Mouse (Mus musculus) embryonic fibroblast, embryonic 13.5 days (primary cell): ENCODE data around the gene Mylpf. TPM values are rescaled to one million over a fixed set of nuclear protein-coding genes. Genes with fewer than 3 reads are reported as not detected.

Experiments used
- H3K27ac ChIP-seq: 2 replicates; pipeline ENCODE4 v1.5.1; 2012; ENCODE audit warnings: low read length, control low read depth, inconsistent platforms; ENCODE audit not compliant: insufficient read depth
- H3K4me1 ChIP-seq: 2 replicates; pipeline ENCODE4 v1.6.1; 2011; ENCODE audit warnings: low read length; ENCODE audit not compliant: control insufficient read depth, insufficient read depth
- H3K4me3 ChIP-seq: 2 replicates; pipeline ENCODE4 v1.5.1; 2011; ENCODE audit warnings: mild to moderate bottlenecking, control low read depth, low read length; ENCODE audit not compliant: insufficient read depth
- CTCF ChIP-seq: IDR thresholded peaks from 2 replicates; pipeline ENCODE4 v1.5.1; 2011; ENCODE audit warnings: mild to moderate bottlenecking, control low read depth, low read length, moderate library complexity, borderline replicate concordance; ENCODE audit not compliant: insufficient read depth
- POLR2A ChIP-seq: IDR thresholded peaks from 2 replicates; pipeline ENCODE4 v1.6.1; 2011; ENCODE audit warnings: low read depth, mild to moderate bottlenecking, control low read depth, low read length, moderate library complexity
- polyA plus RNA-seq: library from polyadenylated mRNA; stranded (reverse); fragments of >200 nt; gene quantifications from 2 replicates; pipeline ENCODE4 v1.2.4, GENCODE M21; 2011; ENCODE audit warnings: low read depth; ENCODE audit not compliant: missing spikeins, insufficient read length

Mylpf gene
- polyA plus RNA-seq, 1 experiment, result 1.4 TPM

DNA sequence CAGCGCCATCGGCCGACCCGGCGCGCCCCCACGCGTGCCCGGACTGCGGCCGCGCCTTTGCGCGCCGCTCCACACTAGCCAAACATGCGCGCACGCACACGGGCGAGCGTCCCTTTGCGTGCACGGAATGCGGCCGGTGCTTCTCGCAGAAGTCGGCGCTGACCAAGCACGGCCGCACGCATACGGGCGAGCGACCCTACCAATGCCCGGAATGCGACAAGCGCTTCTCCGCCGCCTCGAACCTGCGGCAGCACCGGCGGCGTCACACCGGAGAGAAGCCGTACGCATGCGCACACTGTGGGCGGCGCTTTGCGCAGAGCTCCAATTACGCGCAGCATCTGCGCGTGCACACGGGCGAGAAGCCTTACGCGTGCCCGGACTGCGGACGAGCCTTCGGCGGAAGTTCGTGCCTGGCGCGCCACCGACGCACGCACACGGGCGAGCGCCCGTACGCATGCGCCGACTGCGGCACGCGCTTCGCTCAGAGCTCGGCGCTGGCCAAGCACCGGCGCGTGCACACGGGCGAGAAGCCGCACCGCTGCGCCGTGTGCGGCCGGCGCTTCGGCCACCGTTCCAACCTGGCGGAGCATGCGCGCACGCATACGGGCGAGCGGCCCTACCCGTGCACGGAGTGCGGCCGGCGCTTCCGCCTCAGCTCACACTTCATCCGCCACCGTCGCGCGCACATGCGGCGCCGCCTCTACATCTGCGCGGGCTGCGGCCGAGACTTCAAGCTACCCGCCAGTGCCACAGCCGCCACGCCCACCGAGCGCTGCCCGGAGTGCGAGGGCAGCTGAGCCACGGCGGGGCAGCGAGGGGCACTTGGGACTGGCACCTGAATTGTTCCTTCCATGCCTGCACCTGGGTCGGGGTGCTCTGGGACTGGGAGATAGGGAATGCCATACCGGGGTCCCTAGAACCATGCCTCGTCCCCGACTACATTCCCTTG is 45.4 kb downstream of the Mylpf start:
- H3K4me1 ChIP-seq, result no peaks in the 10 kb centered on the region
- TF ChIP-seq CTCF (no peak), POLR2A (peak; percentile 34; the same call in 1 of the 2 replicates)
- peak overlapping the region; percentile 36 for H3K4me3 ChIP-seq
- peak overlapping the region; percentile 28; the same call in 1 of the 2 replicates for H3K27ac ChIP-seq

DNA sequence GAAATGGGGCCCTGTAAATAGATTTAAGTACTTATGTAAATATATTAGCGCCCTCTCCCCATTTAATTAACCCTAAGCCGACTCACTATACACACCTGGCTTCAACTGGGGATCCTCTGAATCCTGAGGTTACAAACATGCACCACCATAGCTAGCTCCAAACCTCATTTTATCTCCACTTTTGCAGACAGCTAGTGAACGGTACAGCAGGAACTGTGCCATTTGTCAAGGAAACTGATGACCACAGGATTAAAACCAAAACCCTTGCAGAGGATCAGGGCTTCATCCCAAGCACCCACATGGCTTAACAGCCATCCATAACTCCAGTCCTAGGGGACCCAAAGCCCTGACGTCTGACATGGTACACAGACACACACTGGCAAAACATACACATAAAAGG is 46.3 kb downstream of the Mylpf start:
- Histone ChIP-seq H3K4me1 (no peaks in the 10 kb centered on the region), H3K4me3 (0 out of 2 replicates have a peak overlapping the region, but pooled peaks have one; percentile 36), H3K27ac (0 out of 2 replicates have a peak overlapping the region, but pooled peaks have one; percentile 28)
- TF ChIP-seq CTCF, result no peak
- TF ChIP-seq POLR2A, result peak; percentile 34; the same call in 1 of the 2 replicates

DNA sequence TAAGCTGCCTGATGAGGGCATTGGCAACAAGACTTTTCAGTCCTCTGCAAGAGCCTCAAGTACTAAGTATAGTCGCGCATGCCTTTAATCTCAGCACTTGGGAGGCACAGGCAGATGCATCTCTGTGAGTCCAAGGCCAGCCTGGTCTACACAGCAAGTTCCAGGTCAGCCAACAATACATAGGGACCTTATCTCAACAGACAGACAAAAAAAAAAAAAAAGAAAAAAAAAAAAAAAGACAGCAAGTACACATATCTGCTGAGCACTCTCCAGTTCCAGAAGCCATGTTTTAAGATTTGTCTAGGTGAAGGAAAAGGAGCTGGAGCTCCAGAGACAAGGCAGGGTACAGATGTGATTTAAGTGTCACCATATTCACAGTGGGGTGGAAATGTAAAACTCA is 47.3 kb downstream of the Mylpf start:
- H3K4me1 ChIP-seq, result 0 out of 2 replicates have a peak, but pooled peaks cover under 1% of the 10 kb centered on the region
- TF ChIP-seq POLR2A, result no peak
- no peak for TF ChIP-seq CTCF
- H3K27ac ChIP-seq, result no peak overlapping the region
- H3K4me3 ChIP-seq, result no peak overlapping the region

DNA sequence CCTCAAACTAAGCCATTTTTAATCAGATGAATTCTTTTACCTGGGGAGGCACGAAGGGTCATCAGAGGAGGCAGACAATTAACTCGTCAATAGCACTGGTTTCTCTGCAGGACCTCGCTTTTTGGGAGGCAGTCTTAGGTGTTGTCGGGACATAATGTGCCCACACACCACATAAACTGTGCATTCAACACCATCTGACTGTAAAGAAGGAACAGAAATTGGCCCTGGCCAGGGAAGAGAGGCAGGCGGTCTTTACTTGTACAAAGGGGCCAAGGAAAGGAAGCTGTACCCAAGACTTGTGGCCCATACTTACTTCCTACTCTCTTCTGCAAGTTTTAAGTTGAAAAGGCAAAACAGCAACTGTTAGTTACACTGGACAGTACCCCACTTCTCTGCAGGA is 47.8 kb downstream of the Mylpf start:
- TF ChIP-seq POLR2A (no peak), CTCF (no peak)
- H3K27ac ChIP-seq, result no peak overlapping the region

DNA sequence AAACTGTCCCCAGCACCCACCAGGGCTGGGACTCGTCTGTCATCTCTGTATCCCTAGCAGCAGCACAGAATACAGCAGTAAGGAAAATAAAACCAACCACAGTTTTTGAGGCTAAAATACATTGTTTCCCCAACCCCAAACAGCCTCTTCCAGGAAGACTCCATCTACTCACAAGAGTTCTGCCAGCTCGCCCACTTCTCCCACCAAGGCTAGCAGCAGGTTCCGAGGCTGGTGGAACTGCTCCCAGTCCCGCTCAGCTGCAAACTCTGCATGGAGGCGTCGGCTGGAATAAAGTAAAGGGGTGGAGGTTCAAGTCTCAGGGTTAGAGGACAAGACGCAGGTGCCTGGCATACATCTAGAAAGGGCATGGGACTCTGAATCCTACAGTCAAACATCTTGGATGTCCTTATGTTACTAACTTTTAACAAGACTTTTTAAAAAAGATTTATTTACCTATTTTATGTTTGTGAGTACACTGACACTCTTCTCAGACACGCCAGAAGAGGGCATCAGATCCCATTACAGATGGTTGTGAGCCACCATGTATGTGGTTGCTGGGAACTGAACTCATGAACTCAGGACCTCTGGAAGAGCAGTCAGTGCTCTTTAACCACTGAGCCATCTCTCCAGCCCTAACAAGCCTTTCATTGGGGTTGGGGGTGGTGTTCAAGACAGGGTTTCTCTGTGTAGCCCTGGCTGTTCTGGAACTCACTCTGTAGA is 50.7 kb downstream of the Mylpf start:
- no peak overlapping the region for H3K27ac ChIP-seq
- H3K4me3 ChIP-seq, result peak overlapping the region; percentile 88
- 0 out of 2 replicates have a peak, but pooled peaks cover 2% of the 10 kb centered on the region for H3K4me1 ChIP-seq
- TF ChIP-seq POLR2A (no peak), CTCF (no peak)

More for the DNA sequence above, 47.8 kb downstream of the Mylpf start:
- Histone ChIP-seq H3K4me3 (no peak overlapping the region), H3K4me1 (0 out of 2 replicates have a peak, but pooled peaks cover 2% of the 10 kb centered on the region)

DNA sequence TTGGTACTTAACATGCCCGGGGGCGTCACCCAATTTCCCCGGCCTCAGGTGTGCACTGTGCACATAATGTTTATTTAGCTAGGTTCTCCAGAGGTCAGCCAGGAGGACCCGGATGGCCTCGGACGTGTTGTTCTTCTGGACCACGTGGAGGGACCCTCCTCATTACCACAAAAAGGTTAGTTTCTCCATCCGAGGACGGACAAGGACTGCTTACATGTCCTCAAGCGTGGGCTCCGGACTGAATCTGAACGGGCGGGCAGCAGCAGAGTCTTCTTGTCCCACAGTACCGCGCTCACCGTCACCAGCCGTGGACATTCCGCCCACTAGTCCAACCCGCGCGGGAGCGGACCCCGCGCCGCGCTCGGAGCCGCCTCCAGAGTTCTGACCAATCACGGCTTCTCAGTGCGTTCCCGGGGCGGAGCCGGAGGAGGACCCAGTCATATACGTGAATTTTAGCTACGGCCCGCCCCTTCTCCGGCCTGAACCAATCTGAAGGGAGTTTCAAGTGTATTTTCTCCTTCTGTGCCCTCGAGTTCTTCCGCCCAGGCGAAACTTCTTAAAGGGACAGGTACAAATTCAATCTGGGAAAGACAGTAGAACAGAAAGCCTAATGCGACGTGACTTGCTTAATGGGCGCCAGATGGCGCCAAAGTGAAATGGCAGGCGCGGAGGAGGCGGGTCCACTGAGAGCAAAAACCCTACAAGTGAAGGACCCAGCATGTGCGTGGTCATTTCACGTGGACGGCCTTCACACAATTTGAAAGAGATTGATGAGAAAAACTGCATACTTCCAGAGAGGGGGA is 51.8 kb downstream of the Mylpf start, which contains the start of gene Dctpp1:
TSS of gene Dctpp1 (minus strand) at position 401 of the 803 bp plus-strand sequence.
- Histone ChIP-seq H3K4me3 (peak within 1 kb of the TSS; percentile 88), H3K27ac (no peak within 1 kb of the TSS), H3K4me1 (0 out of 2 replicates have a peak, but pooled peaks cover 2% of the 10 kb centered on the region)
- TF ChIP-seq POLR2A (peak; percentile 94), CTCF (peak; percentile 67)

DNA sequence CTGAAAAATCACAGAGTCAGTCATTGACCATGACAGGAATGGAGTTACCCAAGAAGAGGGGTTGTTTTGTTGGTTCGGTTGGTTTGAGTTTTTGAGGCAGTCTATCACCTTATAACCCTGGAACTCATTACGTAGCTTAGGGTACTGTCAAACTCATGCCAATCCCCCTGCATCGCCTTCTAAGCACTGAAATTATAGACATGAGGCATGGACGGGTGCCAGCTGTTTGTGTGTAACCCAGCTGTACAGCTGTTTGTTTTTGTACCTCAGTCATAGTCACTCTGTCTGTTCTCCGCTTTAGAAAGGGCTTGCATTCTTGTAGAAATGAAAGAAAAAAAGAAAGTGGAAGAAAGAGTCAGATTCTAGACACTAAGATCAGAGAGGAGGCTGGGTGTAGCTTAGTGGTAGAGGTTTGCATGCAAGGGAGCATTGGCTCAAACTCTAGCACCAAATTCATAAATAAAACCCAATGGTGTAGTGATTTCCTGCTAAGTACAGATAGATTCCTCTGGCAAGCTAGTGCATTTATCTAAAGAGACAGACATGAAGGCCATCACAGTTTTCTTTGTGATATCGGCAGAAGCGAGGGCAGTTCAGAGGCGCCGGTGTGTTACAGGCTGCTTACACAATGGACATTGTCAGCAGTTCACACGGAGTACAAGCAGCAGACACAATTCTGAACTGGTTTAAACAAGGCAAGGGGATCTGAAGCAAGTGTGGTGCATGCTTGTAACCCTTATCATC is 53.7 kb downstream of the Mylpf start:
- no peak overlapping the region for H3K4me3 ChIP-seq
- H3K4me1 ChIP-seq, result 0 out of 2 replicates have a peak, but pooled peaks cover 2% of the 10 kb centered on the region
- no peak for TF ChIP-seq POLR2A
- TF ChIP-seq CTCF, result no peak
- H3K27ac ChIP-seq, result no peak overlapping the region

DNA sequence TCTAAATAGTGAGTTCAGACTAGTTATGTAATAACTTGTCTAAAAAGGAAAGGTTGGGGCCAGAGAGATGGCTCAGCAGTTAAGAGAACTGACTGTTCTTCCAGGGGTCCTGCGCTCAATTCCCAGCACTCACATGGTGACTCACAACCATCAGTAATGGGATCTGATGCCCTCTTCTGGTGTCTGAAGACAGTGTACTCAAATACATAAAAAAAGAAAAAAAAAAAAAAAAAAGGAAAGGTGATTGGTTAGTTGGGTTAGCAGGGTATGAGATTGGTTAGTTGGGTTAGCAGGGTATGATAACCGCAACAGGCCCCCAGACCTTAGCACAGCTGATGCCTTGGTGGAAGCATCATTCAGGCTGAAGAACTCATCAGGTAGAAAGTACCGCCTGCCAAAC is 54.8 kb downstream of the Mylpf start:
- no peak for TF ChIP-seq CTCF
- TF ChIP-seq POLR2A, result no peak
- Histone ChIP-seq H3K27ac (no peak overlapping the region), H3K4me3 (no peak overlapping the region), H3K4me1 (0 out of 2 replicates have a peak, but pooled peaks cover 2% of the 10 kb centered on the region)

Other genes starting within 250 kb of the Mylpf start
- 134 and 139 TPM in 2 replicates for gene Cdipt, start 233.0 kb upstream of the Mylpf start, polyA plus RNA-seq
- 1.7 TPM in 1 of 2 replicates, not detected in the other for gene Cdiptos, start 232.8 kb upstream of the Mylpf start, polyA plus RNA-seq
- 32.2 and 47.6 TPM in 2 replicates for gene Mvp, start 194.3 kb upstream of the Mylpf start, polyA plus RNA-seq
- 21.7 and 25.6 TPM in 2 replicates for gene Pagr1b, start 192.4 kb upstream of the Mylpf start, polyA plus RNA-seq
- gene Pagr1a, start 191.5 kb upstream of the Mylpf start, polyA plus RNA-seq, result 14.0 and 14.3 TPM in 2 replicates
- gene Gm42742, start 187.8 kb upstream of the Mylpf start, polyA plus RNA-seq, result 13.5 and 15.7 TPM in 2 replicates
- 3.1 and 15.3 TPM in 2 replicates for gene Prrt2, start 187.7 kb upstream of the Mylpf start, polyA plus RNA-seq
- 86.9 and 127 TPM in 2 replicates for gene Maz, start 181.9 kb upstream of the Mylpf start, polyA plus RNA-seq
- 22.5 and 37.4 TPM in 2 replicates for gene Kif22, start 166.4 kb upstream of the Mylpf start, polyA plus RNA-seq
- not detected in 2 replicates for gene Zg16, start 121.6 kb upstream of the Mylpf start, polyA plus RNA-seq
- gene AI467606, start 117.5 kb upstream of the Mylpf start, polyA plus RNA-seq, result 0.42 and 1.1 TPM in 2 replicates
- 0.25 TPM in 1 of 2 replicates, not detected in the other for gene Qprt, start 86.7 kb upstream of the Mylpf start, polyA plus RNA-seq
- not detected in 2 replicates for gene Spn, start 71.1 kb upstream of the Mylpf start, polyA plus RNA-seq
- gene Cd2bp2, start 12.8 kb upstream of the Mylpf start, polyA plus RNA-seq, result 66.3 and 74.3 TPM in 2 replicates
- 37.0 and 37.5 TPM in 2 replicates for gene Tbc1d10b, start 422 bp upstream of the Mylpf start, polyA plus RNA-seq
- gene Zfp553, start 24.2 kb downstream of the Mylpf start, polyA plus RNA-seq, result 11.0 and 12.4 TPM in 2 replicates
- gene Sept1, start 24.2 kb downstream of the Mylpf start, polyA plus RNA-seq, result 3.9 and 4.2 TPM in 2 replicates
- 21.3 and 24.3 TPM in 2 replicates for gene Zfp771, start 35.4 kb downstream of the Mylpf start, polyA plus RNA-seq
- gene Dctpp1, start 51.8 kb downstream of the Mylpf start, polyA plus RNA-seq, result 29.0 and 30.6 TPM in 2 replicates
- 25.9 and 29.4 TPM in 2 replicates for gene Sephs2, start 65.2 kb downstream of the Mylpf start, polyA plus RNA-seq
- 0.20 and 0.56 TPM in 2 replicates for gene Itgal, start 87.4 kb downstream of the Mylpf start, polyA plus RNA-seq
- gene Zfp768, start 136.7 kb downstream of the Mylpf start, polyA plus RNA-seq, result 18.4 and 20.7 TPM in 2 replicates
- gene Zfp747, start 167.2 kb downstream of the Mylpf start, polyA plus RNA-seq, result 4.5 and 7.0 TPM in 2 replicates
- gene 9130019O22Rik, start 178.3 kb downstream of the Mylpf start, polyA plus RNA-seq, result 1.6 and 2.1 TPM in 2 replicates
- gene E430018J23Rik, start 184.7 kb downstream of the Mylpf start, polyA plus RNA-seq, result 5.3 and 7.1 TPM in 2 replicates
- gene Zfp764, start 197.9 kb downstream of the Mylpf start, polyA plus RNA-seq, result 3.3 and 5.0 TPM in 2 replicates
- gene Zfp688, start 213.2 kb downstream of the Mylpf start, polyA plus RNA-seq, result 9.6 and 11.0 TPM in 2 replicates
- 1.8 and 3.2 TPM in 2 replicates for gene Zfp689, start 240.3 kb downstream of the Mylpf start, polyA plus RNA-seq